8 mouse cellular contexts compared by ENCODE assay signal in the genomic region with DNA sequence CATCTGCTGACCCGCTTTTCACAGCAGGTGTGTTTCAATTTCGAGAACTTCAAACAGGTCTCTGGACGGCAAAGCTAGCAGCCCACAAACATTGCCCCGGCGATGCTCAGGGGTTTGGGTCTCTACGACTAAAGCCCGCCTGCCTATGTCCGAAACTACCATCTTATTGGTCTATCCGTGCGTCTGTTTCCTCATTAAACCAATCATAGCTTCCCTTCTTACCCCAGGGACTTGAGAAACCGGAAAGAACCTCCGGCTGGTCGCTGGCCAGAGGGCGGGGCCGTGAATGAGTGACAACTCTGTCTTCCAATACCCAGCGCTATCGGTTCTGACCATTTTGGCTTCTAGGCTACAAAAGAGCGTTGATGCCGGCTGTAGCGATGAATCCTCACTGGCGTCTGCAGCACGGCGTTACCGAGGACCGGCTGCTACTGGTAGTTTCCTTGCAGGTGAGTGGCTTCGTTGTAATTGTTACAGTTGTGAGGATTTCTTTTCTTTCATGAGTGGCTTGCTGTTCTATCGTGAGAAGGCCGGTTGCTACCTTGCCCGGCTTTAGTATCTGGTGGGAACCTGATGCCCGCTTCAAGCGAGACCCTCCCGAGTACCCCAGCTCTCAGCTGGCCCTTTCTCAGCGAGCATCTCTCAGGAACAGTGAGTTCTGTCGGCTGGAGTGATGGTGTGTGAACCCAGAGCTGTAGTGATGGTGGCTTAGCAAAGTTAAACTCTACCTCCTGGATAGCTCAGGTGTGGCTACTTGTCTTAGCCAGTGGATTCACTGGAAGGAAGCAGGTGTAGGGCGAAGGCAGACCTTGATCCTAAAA. TPM values are rescaled to one million over a fixed set of nuclear protein-coding genes. Genes with fewer than 3 reads are reported as not detected.
DNase-seq lines count a peak whose midpoint lies in the region; ATAC-seq lines count a peak whose summit lies in the region.

Bpgm (plus strand) TSS at position 234 of the 821 bp plus-strand sequence.

- H3K27me3 ChIP-seq in forebrain, embryonic 14.5 days (replicated peaks; ENCODE audit: control insufficient read depth, insufficient read depth, low read length) = no peaks in the 10 kb centered on the region
- H3K27me3 ChIP-seq in neural tube, embryonic 15.5 days (replicated peaks) = no peaks in the 10 kb centered on the region

- peak within 1 kb of the TSS; percentile 45; the same call in 1 of the 2 replicates for H3K27ac ChIP-seq in forebrain, embryonic 14.5 days (ENCODE audit: low read depth, low read length)
- peak within 1 kb of the TSS; percentile 89 for H3K27ac ChIP-seq in neural tube, embryonic 15.5 days (replicated peaks)

- peaks cover 34% of the 10 kb centered on the region for H3K4me1 ChIP-seq in forebrain, embryonic 14.5 days (ENCODE audit: control insufficient read depth, insufficient read depth, low read length)
- peaks cover 44% of the 10 kb centered on the region for H3K4me1 ChIP-seq in neural tube, embryonic 15.5 days

- ATAC-seq in forebrain, embryonic 14.5 days = peak; percentile 99
- ATAC-seq in neural tube, embryonic 15.5 days (ENCODE audit: low FRiP score) = peak; percentile 99

- peak within 1 kb of the TSS; percentile 80 for H3K4me2 ChIP-seq in forebrain, embryonic 14.5 days (ENCODE audit: low read length)
- H3K4me2 ChIP-seq in neural tube, embryonic 15.5 days = peak within 1 kb of the TSS; percentile 70

- intact Hi-C loops in heart, postnatal 14 days (cut with DNase I) = loop anchor here (2.0 to 5.0 kb wide), 2 partner anchors 25 to 299 kb away; partner anchors contain the start of gene Slc35b4

- peak within 1 kb of the TSS; percentile 47 for H3K4me3 ChIP-seq in forebrain, embryonic 14.5 days (ENCODE audit: low read depth, low read length)
- H3K4me3 ChIP-seq in neural tube, embryonic 15.5 days (replicated peaks) = peak within 1 kb of the TSS; percentile 70

- no peaks in the 10 kb centered on the region for H3K9me3 ChIP-seq in forebrain, embryonic 14.5 days (replicated peaks; ENCODE audit: control insufficient read depth, low read length)
- H3K9me3 ChIP-seq in neural tube, embryonic 15.5 days (replicated peaks) = no peaks in the 10 kb centered on the region

- DNase-seq in ES-CJ7 (ENCODE audit: low read depth, low spot score) = peak; percentile 99
- DNase-seq in cerebellum, adult 11 months = peak; percentile 99
- peak; percentile 99 for DNase-seq in forebrain, embryonic 14.5 days (ENCODE audit: low spot score)
- peak; percentile 99 for DNase-seq in heart, postnatal 14 days
- DNase-seq in layer of hippocampus, adult 11-12 months (ENCODE audit: low spot score) = peak; percentile 100
- peak; percentile 99 for DNase-seq in lung, adult 18-20 months
- DNase-seq in testis, postnatal 14 days (ENCODE audit: low spot score) = peak; percentile 97

- H3K36me3 ChIP-seq in forebrain, embryonic 14.5 days (ENCODE audit: control insufficient read depth, insufficient read depth, low read length) = no peaks in the 10 kb centered on the region
- H3K36me3 ChIP-seq in neural tube, embryonic 15.5 days = no peaks in the 10 kb centered on the region

- WGBS in forebrain, embryonic 14.5 days = 1% methylated on average over 35 of the region's 35 CpGs
- WGBS in neural tube, embryonic 15.5 days = 1% methylated on average over 35 of the region's 35 CpGs

- peak within 1 kb of the TSS; percentile 79 for H3K9ac ChIP-seq in forebrain, embryonic 14.5 days (ENCODE audit: low read length)
- peak within 1 kb of the TSS; percentile 68 for H3K9ac ChIP-seq in neural tube, embryonic 15.5 days (replicated peaks)

RNA-seq across cellular contexts. Expression of gene Bpgm, which starts in this region (rescaled TPM):
- 66.1 and 84.3 TPM in 2 replicates for polyA plus RNA-seq in forebrain, embryonic 14.5 days (2014; fragmentation: Nextera tagmentation; extraction: Ambion mirVana)
- total RNA-seq in heart, postnatal 14 days (2021) = 100 to 1,000 TPM; 122 to 139 TPM
- 70.5 and 82.6 TPM in 2 replicates for polyA plus RNA-seq in neural tube, embryonic 15.5 days (2015; fragmentation: Nextera tagmentation; extraction: Ambion mirVana)

Comparison
In these comparisons a context has a peak if more than half of its experiments do, and no peak if none do; other contexts are left out.
1. Peak in every context shown above with its lines: DNase-seq, ATAC-seq, H3K4me3 ChIP-seq and H3K27ac ChIP-seq.